Mouse (Mus musculus) ES-E14 (cell line): ENCODE measurements at regions not wholly inside any gene's neighbourhood (a gene's known extent, or its start where the extent isn't known, plus 50 kb on each side); places are given as distances from the start of the nearest gene placed in this dataset.

Source experiments
- DNase-seq: peaks from one replicate; pipeline ENCODE4 v3.0.0-alpha.2; 2013; ENCODE audit warnings: low read depth, low spot score
- H3K27ac ChIP-seq: 2 replicates; pipeline ENCODE4 v1.5.1; 2012; ENCODE audit warnings: low read depth, mild to moderate bottlenecking, low read length, moderate library complexity, mixed read lengths; ENCODE audit not compliant: poor library complexity, insufficient read depth, severe bottlenecking
- H3K36me3 ChIP-seq: 2 replicates; pipeline ENCODE4 v1.6.1; 2012; ENCODE audit warnings: mild to moderate bottlenecking, low read length, moderate library complexity, mixed read lengths; ENCODE audit not compliant: control insufficient read depth, poor library complexity, insufficient read depth, severe bottlenecking
- H3K4me1 ChIP-seq, 2 experiments: fragments of 150-350 bp in 1 of 2; sonication (generic) in 1 of 2; 2 replicates each; pipeline ENCODE4 v1.6.1; 2012; ENCODE audit warnings: low read length in 2 of 2, mild to moderate bottlenecking in 1 of 2, mixed read lengths in 1 of 2; ENCODE audit not compliant: control insufficient read depth in 2 of 2, insufficient read depth in 2 of 2, poor library complexity in 1 of 2
- H3K4me3 ChIP-seq, 2 experiments: fragments of 150-350 bp in 1 of 2; sonication (generic) in 1 of 2; 2 replicates each; pipeline ENCODE4 v1.5.1; 2012; ENCODE audit warnings: low read length in 2 of 2, low read depth in 1 of 2, mild to moderate bottlenecking in 1 of 2, mixed read lengths in 1 of 2; ENCODE audit not compliant: insufficient read depth in 1 of 2, poor library complexity in 1 of 2, severe bottlenecking in 1 of 2
- H3K9ac ChIP-seq: 2 replicates; pipeline ENCODE4 v1.6.1; 2012; ENCODE audit warnings: low read depth, mild to moderate bottlenecking, low read length, mixed read lengths; ENCODE audit not compliant: poor library complexity, insufficient read depth, severe bottlenecking
- H3K9me3 ChIP-seq: fragments of 150-350 bp; sonication (generic); 2 replicates; pipeline ENCODE4 v1.6.1; 2012; ENCODE audit warnings: low read depth, mild to moderate bottlenecking, low read length; ENCODE audit not compliant: control insufficient read depth, insufficient read depth
- CHD2 ChIP-seq: IDR thresholded peaks from 2 replicates; pipeline ENCODE4 v1.6.1; 2014; ENCODE audit warnings: mild to moderate bottlenecking, low read depth, low read length, inconsistent platforms
- HCFC1 ChIP-seq: IDR thresholded peaks from 2 replicates; pipeline ENCODE4 v1.6.1; 2012; ENCODE audit warnings: low read length, inconsistent platforms, borderline replicate concordance; ENCODE audit not compliant: insufficient read depth
- MAFK ChIP-seq: IDR thresholded peaks from 2 replicates; pipeline ENCODE4 v1.6.1; 2014; ENCODE audit warnings: mild to moderate bottlenecking, low read depth, low read length, inconsistent platforms; ENCODE audit not compliant: insufficient read depth
- ZC3H11A ChIP-seq: IDR thresholded peaks from 2 replicates; pipeline ENCODE4 v1.6.1; 2012; ENCODE audit warnings: low read depth, mild to moderate bottlenecking, inconsistent platforms, low read length, borderline replicate concordance
- ZNF384 ChIP-seq: IDR thresholded peaks from 2 replicates; pipeline ENCODE4 v1.6.1; 2012; ENCODE audit warnings: low read depth, low read length, inconsistent platforms
- in situ Hi-C, 2 experiments: fragments of 600-800 bp; cut with MboI; formaldehyde crosslinking; loops; one replicate each; pipeline ENCODE4 v1.15.1; 2025; ENCODE audit warnings: low sequenced_read_pairs in 2 of 2, inconsistent platforms in 1 of 2; ENCODE audit not compliant: unreplicated experiment in 2 of 2

GRCm38 (mm10) chr2:123023918-123024317 is 258.9 kb downstream of the Sqor start:
- in situ Hi-C loops: no loop called here
- H3K9me3 ChIP-seq: no peaks in the 10 kb centered on the region
- DNase-seq: no peak
- H3K9ac ChIP-seq: no peak overlapping the region
- no peak overlapping the region for H3K27ac ChIP-seq
- no peaks in the 10 kb centered on the region for H3K36me3 ChIP-seq
- no peak overlapping the region for H3K4me3 ChIP-seq
- no peaks in the 10 kb centered on the region for H3K4me1 ChIP-seq
- no peak for TF ChIP-seq MAFK
- TF ChIP-seq CHD2: no peak
- no peak for TF ChIP-seq HCFC1
- no peak for TF ChIP-seq ZNF384
- TF ChIP-seq ZC3H11A: no peak

GRCm38 (mm10) chr2:123024380-123024779 is 259.3 kb downstream of the Sqor start:
- Histone ChIP-seq H3K36me3 (no peaks in the 10 kb centered on the region), H3K4me1 (no peaks in the 10 kb centered on the region), H3K4me3 (no peak overlapping the region), H3K9me3 (no peaks in the 10 kb centered on the region), H3K9ac (no peak overlapping the region), H3K27ac (no peak overlapping the region)
- TF ChIP-seq ZC3H11A: no peak
- no peak for TF ChIP-seq ZNF384
- no peak for TF ChIP-seq HCFC1
- no peak for DNase-seq
- in situ Hi-C loops: no loop called here

GRCm38 (mm10) chr2:123024976-123025585 is 260.0 kb downstream of the Sqor start:
- Histone ChIP-seq H3K9me3 (no peaks in the 10 kb centered on the region), H3K4me3 (no peak overlapping the region), H3K27ac (no peak overlapping the region), H3K9ac (no peak overlapping the region), H3K36me3 (no peaks in the 10 kb centered on the region), H3K4me1 (no peaks in the 10 kb centered on the region)
- in situ Hi-C loops: no loop called here
- TF ChIP-seq HCFC1 (no peak), MAFK (no peak), ZC3H11A (no peak), ZNF384 (no peak), CHD2 (no peak)
- no peak for DNase-seq

- in situ Hi-C loops: no loop called here
- H3K4me3 ChIP-seq: no peak overlapping the region
- no peak for DNase-seq
- H3K9me3 ChIP-seq: no peaks in the 10 kb centered on the region
- no peaks in the 10 kb centered on the region for H3K4me1 ChIP-seq
- no peak for TF ChIP-seq HCFC1
- TF ChIP-seq MAFK: no peak
- no peak for TF ChIP-seq ZC3H11A
- no peak for TF ChIP-seq CHD2
- no peak for TF ChIP-seq ZNF384
- H3K36me3 ChIP-seq: no peaks in the 10 kb centered on the region
- no peak overlapping the region for H3K9ac ChIP-seq
- no peak overlapping the region for H3K27ac ChIP-seq
Measured at GRCm38 (mm10) chr2:123047321-123047720, 282.3 kb downstream of the Sqor start.

GRCm38 (mm10) chr2:123064648-123065047 is 299.6 kb downstream of the Sqor start:
- Histone ChIP-seq H3K4me1 (no peaks in the 10 kb centered on the region), H3K27ac (no peak overlapping the region), H3K9me3 (no peaks in the 10 kb centered on the region), H3K36me3 (no peaks in the 10 kb centered on the region), H3K4me3 (no peak overlapping the region), H3K9ac (no peak overlapping the region)
- TF ChIP-seq MAFK (no peak), ZC3H11A (no peak), ZNF384 (no peak), HCFC1 (no peak), CHD2 (no peak)
- in situ Hi-C loops: no loop called here
- no peak for DNase-seq
